Mouse (Mus musculus) embryonic facial prominence, embryonic 13.5 days (tissue): Measurements from ENCODE around the gene Cds1. TPM values are rescaled to one million over a fixed set of nuclear protein-coding genes. Genes with fewer than 3 reads are reported as not detected.

Experiments used
- ATAC-seq: fragments of 200-750 bp; cut with Nextera tagmentation; 2 replicates; pipeline ENCODE4 v1.8.0; 2017; ENCODE audit warnings: low read depth; ENCODE audit not compliant: insufficient number of reproducible peaks, insufficient read depth, low FRiP score, low TSS enrichment
- H3K27ac ChIP-seq: fragments of 300-500 bp; sonication (generic); 2 replicates; pipeline ENCODE4 v1.5.1; 2015; ENCODE audit warnings: moderate library complexity, mild to moderate bottlenecking, inconsistent platforms
- H3K27me3 ChIP-seq: fragments of 300-500 bp; sonication (generic); 2 replicates; pipeline ENCODE4 v1.6.1; 2015; ENCODE audit warnings: mild to moderate bottlenecking, inconsistent platforms
- H3K36me3 ChIP-seq: fragments of 300-500 bp; sonication (generic); 2 replicates; pipeline ENCODE4 v1.6.1; 2015; ENCODE audit warnings: mild to moderate bottlenecking, inconsistent platforms
- H3K4me1 ChIP-seq: fragments of 300-500 bp; sonication (generic); 2 replicates; pipeline ENCODE4 v1.6.1; 2015; ENCODE audit warnings: inconsistent platforms
- H3K4me2 ChIP-seq: fragments of 300-500 bp; sonication (generic); 2 replicates; pipeline ENCODE4 v1.6.1; 2015; ENCODE audit warnings: moderate library complexity, mild to moderate bottlenecking, inconsistent platforms
- H3K4me3 ChIP-seq: fragments of 300-500 bp; sonication (generic); 2 replicates; pipeline ENCODE4 v1.5.1; 2015; ENCODE audit warnings: mild to moderate bottlenecking, inconsistent platforms
- H3K9ac ChIP-seq: fragments of 300-500 bp; sonication (generic); 2 replicates; pipeline ENCODE4 v1.6.1; 2015; ENCODE audit warnings: mild to moderate bottlenecking, inconsistent platforms
- H3K9me3 ChIP-seq: fragments of 300-500 bp; sonication (generic); 2 replicates; pipeline ENCODE4 v1.6.1; 2016; ENCODE audit warnings: inconsistent platforms
- WGBS: fragments of 180-500 bp; shearing (Covaris S2); methylation state at CpG from one replicate; pipeline ENCODE4 v1.1.7; 2015; ENCODE audit warnings: mixed read lengths; 5-methylcytosine and 5-hydroxymethylcytosine counted together
- polyA plus RNA-seq: library from polyadenylated mRNA; unstranded; fragments of >200 nt; fragmentation: Nextera tagmentation; extraction: Ambion mirVana; gene quantifications from 2 replicates; pipeline ENCODE4 v1.2.1, GENCODE M21; 2015

Gene Cds1
- polyA plus RNA-seq, 1 experiment from 2014 or later, result 7.3 TPM

- Histone ChIP-seq H3K4me2 (no peak overlapping the region), H3K9me3 (no peaks in the 10 kb centered on the region), H3K27me3 (no peaks in the 10 kb centered on the region), H3K9ac (no peak overlapping the region), H3K27ac (no peak overlapping the region), H3K4me1 (peaks cover 8% of the 10 kb centered on the region; the same call in 1 of the 2 replicates), H3K4me3 (no peak overlapping the region), H3K36me3 (no peaks in the 10 kb centered on the region)
- 76% methylated on average over 15 of the region's 15 CpGs for WGBS
- no peak for ATAC-seq
These were observed 14.5 kb downstream of the Cds1 start for GRCm38 (mm10) chr5:101779376-101779863.

GRCm38 (mm10) chr5:101780918-101781317 lies 16.0 kb downstream of the Cds1 start:
- Histone ChIP-seq H3K4me3 (no peak overlapping the region), H3K27me3 (no peaks in the 10 kb centered on the region), H3K4me2 (no peak overlapping the region), H3K36me3 (no peaks in the 10 kb centered on the region), H3K4me1 (peaks cover 8% of the 10 kb centered on the region; the same call in 1 of the 2 replicates), H3K27ac (no peak overlapping the region), H3K9me3 (no peaks in the 10 kb centered on the region), H3K9ac (no peak overlapping the region)
- WGBS, result 77% methylated on average over 4 of the region's 4 CpGs
- ATAC-seq, result no peak

DNA sequence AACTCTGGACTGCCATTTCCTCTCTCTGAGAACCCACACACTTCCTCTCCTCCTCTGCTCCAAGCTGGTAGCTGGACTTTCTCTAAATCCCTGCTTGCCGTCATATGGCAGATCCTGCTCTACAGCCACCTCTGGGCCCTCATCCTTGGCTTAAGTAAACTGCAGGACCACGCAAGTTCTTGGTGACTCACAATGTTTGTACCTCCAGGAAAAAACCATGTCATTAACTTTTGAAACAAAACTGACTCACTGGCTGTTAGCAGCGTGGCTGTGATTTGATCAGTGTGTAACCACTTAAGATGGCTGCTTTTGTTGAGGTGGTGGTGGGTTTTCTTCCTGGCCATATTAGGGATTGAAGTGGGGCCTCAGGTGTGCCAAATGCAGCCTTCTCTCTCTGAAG lies 19.4 kb downstream of the Cds1 start:
- Histone ChIP-seq H3K9ac (no peak overlapping the region), H3K4me2 (no peak overlapping the region), H3K36me3 (no peaks in the 10 kb centered on the region), H3K27ac (no peak overlapping the region), H3K4me1 (peaks cover 6% of the 10 kb centered on the region; the same call in 1 of the 2 replicates), H3K9me3 (no peaks in the 10 kb centered on the region), H3K4me3 (no peak overlapping the region), H3K27me3 (no peaks in the 10 kb centered on the region)
- WGBS, result 71% methylated on average over 3 of the region's 3 CpGs
- no peak for ATAC-seq

DNA sequence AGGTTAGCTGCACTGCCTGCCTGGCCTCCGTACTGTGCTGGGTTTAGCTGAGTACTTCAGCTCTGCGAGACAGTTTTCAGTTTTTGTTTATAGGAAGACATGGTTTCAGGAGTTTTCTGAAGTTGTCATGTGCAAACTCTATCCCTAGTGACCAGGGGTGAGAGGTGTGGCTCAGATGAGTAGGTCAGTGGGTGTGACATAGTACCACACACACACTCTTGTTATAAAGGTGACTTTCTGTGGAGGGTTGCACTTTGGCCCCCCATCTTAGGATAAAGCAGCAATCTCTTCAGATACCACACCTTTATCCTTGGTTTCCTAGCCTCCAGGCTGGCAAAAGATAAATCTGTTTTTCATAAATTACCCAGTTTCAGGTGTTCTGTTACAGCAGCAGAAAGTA lies 19.9 kb downstream of the Cds1 start:
- H3K27ac ChIP-seq, result no peak overlapping the region
- no peak overlapping the region for H3K4me3 ChIP-seq
- ATAC-seq, result no peak
- H3K9me3 ChIP-seq, result no peaks in the 10 kb centered on the region
- H3K27me3 ChIP-seq, result no peaks in the 10 kb centered on the region
- no peak overlapping the region for H3K4me2 ChIP-seq
- H3K9ac ChIP-seq, result no peak overlapping the region
- 82% methylated on average over 2 of the region's 2 CpGs for WGBS
- no peaks in the 10 kb centered on the region for H3K36me3 ChIP-seq
- H3K4me1 ChIP-seq, result 0 out of 2 replicates have a peak, but pooled peaks cover 3% of the 10 kb centered on the region

DNA sequence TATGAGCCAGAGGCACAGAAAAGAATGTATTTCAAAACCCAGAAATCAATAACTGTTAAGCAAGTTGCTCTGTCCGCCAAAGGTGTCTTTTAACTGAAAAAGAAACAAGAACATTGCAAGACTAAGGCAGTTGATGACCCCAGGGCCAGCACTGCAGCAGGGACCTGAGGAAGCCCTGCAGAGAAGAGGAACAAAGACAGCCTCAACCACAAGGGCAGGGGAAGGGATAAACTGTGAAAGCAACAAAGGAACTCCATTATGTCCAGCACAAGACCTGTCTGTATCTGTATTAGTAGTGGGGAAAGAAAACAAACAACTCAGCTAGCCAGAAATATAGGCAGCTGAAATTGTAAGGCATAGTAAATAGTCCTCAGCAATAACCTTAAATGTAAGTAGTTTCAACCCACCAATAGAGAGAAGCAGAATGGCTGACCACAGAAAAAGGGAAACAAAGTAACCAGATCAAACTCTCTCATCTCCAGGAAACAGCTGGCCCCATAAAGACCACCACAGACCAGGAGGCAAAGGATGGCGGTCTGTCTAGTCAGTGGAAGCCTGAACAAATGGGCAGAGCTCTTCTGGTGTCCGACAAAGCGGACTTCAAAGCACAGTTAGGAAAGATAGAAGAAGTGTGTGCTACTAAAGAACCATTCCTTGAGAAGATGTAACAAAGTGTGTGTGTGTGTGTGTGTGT lies 21.1 kb downstream of the Cds1 start:
- H3K4me3 ChIP-seq, result no peak overlapping the region
- ATAC-seq, result no peak
- no peaks in the 10 kb centered on the region for H3K9me3 ChIP-seq
- H3K4me1 ChIP-seq, result 0 out of 2 replicates have a peak, but pooled peaks cover 3% of the 10 kb centered on the region
- no peak overlapping the region for H3K4me2 ChIP-seq
- no peaks in the 10 kb centered on the region for H3K27me3 ChIP-seq
- no peak overlapping the region for H3K9ac ChIP-seq
- WGBS, result 65% methylated on average over 4 of the region's 4 CpGs
- no peak overlapping the region for H3K27ac ChIP-seq
- no peaks in the 10 kb centered on the region for H3K36me3 ChIP-seq

GRCm38 (mm10) chr5:101789770-101790169 lies 24.8 kb downstream of the Cds1 start:
- Histone ChIP-seq H3K9ac (no peak overlapping the region), H3K27ac (no peak overlapping the region), H3K4me3 (no peak overlapping the region), H3K36me3 (no peaks in the 10 kb centered on the region), H3K27me3 (no peaks in the 10 kb centered on the region), H3K4me2 (no peak overlapping the region), H3K4me1 (0 out of 2 replicates have a peak, but pooled peaks cover 3% of the 10 kb centered on the region), H3K9me3 (no peaks in the 10 kb centered on the region)
- no peak for ATAC-seq

GRCm38 (mm10) chr5:101790560-101790959 lies 25.6 kb downstream of the Cds1 start:
- no peak overlapping the region for H3K9ac ChIP-seq
- H3K4me1 ChIP-seq, result 0 out of 2 replicates have a peak, but pooled peaks cover 3% of the 10 kb centered on the region
- H3K27me3 ChIP-seq, result no peaks in the 10 kb centered on the region
- H3K4me3 ChIP-seq, result no peak overlapping the region
- H3K9me3 ChIP-seq, result no peaks in the 10 kb centered on the region
- no peak for ATAC-seq
- H3K27ac ChIP-seq, result no peak overlapping the region
- 63% methylated on average over 5 of the region's 5 CpGs for WGBS
- no peak overlapping the region for H3K4me2 ChIP-seq
- H3K36me3 ChIP-seq, result no peaks in the 10 kb centered on the region

DNA sequence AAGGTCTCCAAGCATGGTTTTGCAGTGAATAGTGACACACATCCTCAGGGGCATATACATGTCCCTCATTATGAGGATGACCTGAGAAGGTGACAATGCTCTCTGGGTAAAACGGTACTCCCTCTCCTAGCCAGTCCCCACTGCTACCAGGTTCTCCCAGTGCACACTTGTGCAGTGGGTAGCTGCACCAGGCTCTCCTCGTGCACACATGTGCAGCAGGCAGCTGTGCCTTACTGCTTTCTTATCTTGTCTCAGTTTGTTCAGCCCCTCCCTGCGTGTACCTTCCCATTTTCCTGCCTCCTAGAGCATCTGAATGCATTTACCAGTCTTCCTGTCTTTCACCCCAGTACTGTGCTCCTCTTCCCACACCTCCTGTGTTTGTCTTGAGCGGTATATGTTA lies 27.7 kb downstream of the Cds1 start:
- Histone ChIP-seq H3K4me2 (no peak overlapping the region), H3K9me3 (no peaks in the 10 kb centered on the region), H3K4me1 (0 out of 2 replicates have a peak, but pooled peaks cover 3% of the 10 kb centered on the region), H3K4me3 (no peak overlapping the region), H3K36me3 (no peaks in the 10 kb centered on the region), H3K27me3 (no peaks in the 10 kb centered on the region), H3K9ac (no peak overlapping the region), H3K27ac (no peak overlapping the region)
- no peak for ATAC-seq
- WGBS, result 68% methylated on average over 4 of the region's 4 CpGs

DNA sequence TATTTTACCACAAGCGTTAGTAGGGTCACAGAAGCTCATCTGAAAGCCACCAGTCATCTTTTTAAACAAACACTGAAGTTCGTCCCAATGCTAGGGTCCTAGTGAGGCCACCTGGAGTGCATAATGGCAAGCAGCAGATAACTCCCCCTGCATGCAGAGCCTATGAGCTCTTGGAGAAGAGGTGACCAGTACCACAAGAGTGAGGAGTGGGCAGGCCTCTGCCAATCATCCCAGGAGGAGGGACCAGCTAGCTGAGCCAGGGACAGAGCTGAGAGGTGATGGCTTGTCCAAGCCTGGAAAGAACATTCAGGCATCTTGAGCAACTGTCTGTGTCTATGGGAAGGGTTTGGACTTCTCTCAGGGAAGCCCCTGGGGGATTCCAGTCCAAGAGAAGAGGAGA lies 37.0 kb downstream of the Cds1 start:
- H3K9ac ChIP-seq, result no peak overlapping the region
- H3K4me2 ChIP-seq, result no peak overlapping the region
- WGBS, result 80% methylated on average over 2 of the region's 2 CpGs
- H3K27me3 ChIP-seq, result no peaks in the 10 kb centered on the region
- no peaks in the 10 kb centered on the region for H3K4me1 ChIP-seq
- ATAC-seq, result no peak
- no peaks in the 10 kb centered on the region for H3K9me3 ChIP-seq
- no peaks in the 10 kb centered on the region for H3K36me3 ChIP-seq
- no peak overlapping the region for H3K27ac ChIP-seq
- no peak overlapping the region for H3K4me3 ChIP-seq

DNA sequence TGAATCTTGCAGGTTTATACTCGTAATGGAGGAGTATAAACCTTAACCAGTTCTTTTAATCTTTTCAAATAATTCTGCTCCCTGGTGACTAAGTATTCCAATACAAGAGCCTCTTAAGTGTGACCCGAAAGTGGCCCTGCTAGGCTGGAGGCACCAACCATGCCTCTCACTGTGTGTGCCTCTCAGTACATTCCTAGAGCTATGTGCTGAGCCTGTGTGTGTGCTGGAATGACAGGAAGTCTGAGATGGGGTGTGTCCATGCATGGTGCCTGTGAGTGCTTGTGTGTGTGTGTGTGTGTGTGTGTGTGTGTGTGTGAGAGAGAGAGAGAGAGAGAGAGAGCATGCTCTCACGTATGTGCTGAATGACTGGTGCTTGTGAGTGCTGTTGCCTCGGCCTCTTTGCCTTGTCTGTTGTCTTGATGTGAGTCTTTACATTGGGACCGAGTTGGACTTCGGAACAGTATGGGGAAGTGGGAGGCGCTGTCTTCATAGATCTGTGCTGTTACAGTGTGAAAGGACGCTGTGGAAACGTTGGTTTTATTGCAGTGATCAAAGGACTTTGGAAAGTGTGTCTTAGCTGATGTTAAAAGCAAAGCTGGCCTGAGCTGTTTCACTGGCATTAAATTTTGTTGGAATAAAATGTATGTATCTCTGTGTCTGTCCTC lies 37.6 kb downstream of the Cds1 start:
- H3K9me3 ChIP-seq, result no peaks in the 10 kb centered on the region
- H3K27ac ChIP-seq, result no peak overlapping the region
- 80% methylated on average over 9 of the region's 9 CpGs for WGBS
- no peak for ATAC-seq
- H3K4me2 ChIP-seq, result no peak overlapping the region
- no peak overlapping the region for H3K4me3 ChIP-seq
- H3K27me3 ChIP-seq, result no peaks in the 10 kb centered on the region
- H3K36me3 ChIP-seq, result no peaks in the 10 kb centered on the region
- no peaks in the 10 kb centered on the region for H3K4me1 ChIP-seq
- no peak overlapping the region for H3K9ac ChIP-seq

DNA sequence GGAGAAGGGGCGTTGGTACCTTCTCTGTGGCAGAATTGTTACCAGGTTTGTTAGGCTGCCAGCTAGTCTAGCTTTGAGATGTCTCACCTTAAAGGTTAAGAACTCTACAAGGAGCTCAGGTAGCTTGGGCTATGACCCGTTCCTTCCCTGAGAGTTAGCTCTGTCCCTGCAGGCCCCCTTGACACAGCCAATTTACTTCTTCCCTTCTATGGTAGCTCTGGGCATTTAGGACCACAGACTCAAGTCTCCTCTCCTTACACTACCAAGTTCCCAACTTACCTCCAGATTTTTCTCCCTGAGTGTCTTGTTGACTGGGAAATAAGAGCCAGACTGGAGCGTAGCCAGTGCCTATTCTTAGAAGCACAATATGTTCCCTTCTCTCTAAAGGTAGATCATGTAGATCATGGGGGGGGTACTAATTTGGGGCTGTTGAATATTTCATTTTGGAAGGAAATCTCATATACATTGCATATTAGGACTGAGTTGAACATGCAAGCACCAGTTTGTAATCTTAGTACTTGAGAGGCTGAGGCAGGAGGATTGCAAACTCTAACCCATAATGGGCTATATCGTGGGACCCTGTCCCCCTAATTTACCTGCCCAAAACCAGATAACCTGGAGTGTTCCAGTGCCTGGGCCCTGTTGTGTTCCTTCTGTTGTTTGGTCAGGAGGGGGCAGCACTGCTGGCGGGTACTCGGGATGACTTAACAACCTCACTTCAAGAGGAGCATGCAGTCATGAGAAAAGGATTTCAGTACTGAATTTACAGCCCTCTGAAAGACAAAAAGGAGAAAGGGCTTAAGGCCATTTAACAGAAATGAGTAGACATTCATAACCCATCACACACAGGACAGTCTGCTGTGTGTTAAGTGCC lies 46.6 kb downstream of the Cds1 start:
- Histone ChIP-seq H3K4me3 (no peak overlapping the region), H3K36me3 (no peaks in the 10 kb centered on the region), H3K4me2 (no peak overlapping the region), H3K27me3 (no peaks in the 10 kb centered on the region), H3K4me1 (no peaks in the 10 kb centered on the region), H3K9me3 (no peaks in the 10 kb centered on the region), H3K9ac (no peak overlapping the region), H3K27ac (no peak overlapping the region)
- WGBS, result 88% methylated on average over 6 of the region's 6 CpGs
- ATAC-seq, result no peak
